Mouse (Mus musculus) cerebellum, adult 11-12 months (tissue): ENCODE measurements around the gene Gbf1.
"Not testable (repeated sequence)": the region's sequence is repeated elsewhere in the genome, so short reads cannot be mapped to it uniquely, and the experiment has no call there.

Experiments used
- DNase-seq: peaks from one replicate; pipeline ENCODE4 v3.0.0; 2022

Gbf1 gene

DNA sequence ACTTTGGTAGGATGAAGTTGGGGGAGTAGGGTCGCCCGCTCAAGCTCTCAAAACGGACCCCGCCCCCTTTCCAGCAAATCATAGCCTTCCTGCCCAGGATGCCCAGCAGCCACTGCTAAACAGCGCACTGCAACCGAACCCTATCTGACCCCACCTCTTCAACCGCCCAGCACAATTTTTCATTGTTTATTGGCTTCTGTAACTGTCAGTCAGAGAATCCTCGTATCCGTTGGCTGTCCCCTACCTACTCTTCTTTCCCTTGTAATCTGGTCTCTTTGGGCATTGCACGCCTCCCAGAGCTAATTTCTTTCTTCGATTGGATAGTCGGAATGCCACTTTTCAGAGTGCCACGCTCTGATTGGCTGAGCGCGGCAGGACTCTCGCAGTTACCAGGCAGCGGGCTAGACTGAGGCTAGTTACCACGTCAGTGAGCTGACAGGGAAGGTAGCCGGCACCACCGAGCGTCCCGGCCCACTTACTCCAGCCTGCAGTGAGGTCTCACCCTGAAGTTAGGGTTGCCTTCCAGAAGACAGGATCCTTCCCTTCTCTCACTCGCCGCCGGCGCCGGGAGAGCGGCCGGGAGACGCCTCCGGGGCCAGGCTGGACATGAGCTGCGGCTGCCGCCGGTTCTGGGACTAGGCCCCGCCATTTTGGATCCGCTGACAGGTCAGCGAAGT lies at the start of gene Gbf1:
Gbf1 (plus strand) TSS at position 383 of the 677 bp plus-strand sequence.
- DNase-seq = peak; percentile 97

GRCm38 (mm10) chr19:46103437-46104186 lies 48.7 kb upstream of the Gbf1 start:
- DNase-seq = no peak

GRCm38 (mm10) chr19:46104187-46104557 lies 48.1 kb upstream of the Gbf1 start:
- no peak for DNase-seq

GRCm38 (mm10) chr19:46110214-46110613 lies 42.1 kb upstream of the Gbf1 start:
- DNase-seq = no peak

- no peak for DNase-seq
Measured at GRCm38 (mm10) chr19:46110781-46111180, 41.5 kb upstream of the Gbf1 start.

DNA sequence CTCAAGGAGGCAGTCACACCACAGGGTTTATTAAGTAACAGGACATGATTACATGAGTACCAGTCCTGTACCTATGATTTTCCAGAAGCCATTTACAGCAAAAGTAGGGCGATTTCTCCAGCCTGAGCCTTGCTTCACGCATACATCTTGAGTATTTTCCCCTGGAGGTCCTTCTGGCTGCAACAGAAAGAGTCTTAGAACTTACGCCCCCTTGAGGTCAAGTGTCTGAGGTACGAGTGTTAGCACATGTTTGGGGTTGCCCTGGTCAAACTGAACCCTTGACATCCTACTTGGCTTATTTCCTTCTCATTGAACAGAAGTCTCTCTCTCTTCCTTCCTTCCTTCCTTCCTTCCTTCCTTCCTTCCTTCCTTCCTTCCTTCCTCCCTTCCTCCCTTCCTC lies 37.7 kb upstream of the Gbf1 start:
- no peak for DNase-seq

GRCm38 (mm10) chr19:46119458-46119857 lies 32.9 kb upstream of the Gbf1 start:
- DNase-seq = no peak

- no peak for DNase-seq
Measured at GRCm38 (mm10) chr19:46120872-46121271, 31.4 kb upstream of the Gbf1 start.

DNA sequence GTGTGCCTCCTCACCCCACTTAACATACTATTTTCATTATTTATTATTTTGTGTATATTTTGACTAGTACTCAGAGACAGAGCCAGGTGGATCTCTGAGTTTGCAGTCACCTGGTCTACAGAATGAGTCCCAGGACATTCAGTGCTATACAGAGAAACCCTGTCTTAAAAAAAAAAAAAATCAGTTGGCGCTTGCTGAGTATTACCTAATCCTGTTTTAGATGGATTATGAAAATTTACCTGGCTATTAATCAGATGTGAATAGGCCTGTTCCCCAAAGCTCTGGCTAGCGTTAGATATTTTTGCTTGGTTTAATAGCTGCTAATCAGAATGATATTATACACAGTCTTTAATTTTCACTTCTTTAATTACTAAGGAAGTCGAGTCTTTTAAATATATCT lies 28.4 kb upstream of the Gbf1 start:
- no peak for DNase-seq

DNA sequence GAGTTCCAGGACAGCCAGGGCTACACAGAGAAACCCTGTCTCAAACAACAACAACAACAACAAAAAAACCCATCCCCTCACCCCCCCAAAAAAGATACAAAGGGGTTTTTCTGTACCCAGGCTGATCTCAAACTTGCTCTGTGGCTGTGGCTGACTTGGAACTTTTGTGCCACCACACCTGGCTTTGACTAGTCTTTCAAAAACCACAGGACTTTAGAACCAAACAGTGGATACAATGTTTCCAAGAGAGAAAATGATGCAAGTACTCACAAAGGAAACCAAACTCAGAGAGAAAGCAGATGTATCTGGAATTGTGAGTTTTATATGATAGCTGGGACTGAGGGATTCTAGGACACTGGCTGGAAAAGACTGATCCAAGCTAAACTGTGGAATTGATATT lies 27.7 kb upstream of the Gbf1 start:
- DNase-seq = no peak

- DNase-seq = no peak
Measured at GRCm38 (mm10) chr19:46126301-46126700, 26.0 kb upstream of the Gbf1 start.

GRCm38 (mm10) chr19:46129737-46130136 lies 22.6 kb upstream of the Gbf1 start:
- not testable (repeated sequence) for DNase-seq

GRCm38 (mm10) chr19:46131283-46131682 lies 21.0 kb upstream of the Gbf1 start:
- no peak for DNase-seq

DNA sequence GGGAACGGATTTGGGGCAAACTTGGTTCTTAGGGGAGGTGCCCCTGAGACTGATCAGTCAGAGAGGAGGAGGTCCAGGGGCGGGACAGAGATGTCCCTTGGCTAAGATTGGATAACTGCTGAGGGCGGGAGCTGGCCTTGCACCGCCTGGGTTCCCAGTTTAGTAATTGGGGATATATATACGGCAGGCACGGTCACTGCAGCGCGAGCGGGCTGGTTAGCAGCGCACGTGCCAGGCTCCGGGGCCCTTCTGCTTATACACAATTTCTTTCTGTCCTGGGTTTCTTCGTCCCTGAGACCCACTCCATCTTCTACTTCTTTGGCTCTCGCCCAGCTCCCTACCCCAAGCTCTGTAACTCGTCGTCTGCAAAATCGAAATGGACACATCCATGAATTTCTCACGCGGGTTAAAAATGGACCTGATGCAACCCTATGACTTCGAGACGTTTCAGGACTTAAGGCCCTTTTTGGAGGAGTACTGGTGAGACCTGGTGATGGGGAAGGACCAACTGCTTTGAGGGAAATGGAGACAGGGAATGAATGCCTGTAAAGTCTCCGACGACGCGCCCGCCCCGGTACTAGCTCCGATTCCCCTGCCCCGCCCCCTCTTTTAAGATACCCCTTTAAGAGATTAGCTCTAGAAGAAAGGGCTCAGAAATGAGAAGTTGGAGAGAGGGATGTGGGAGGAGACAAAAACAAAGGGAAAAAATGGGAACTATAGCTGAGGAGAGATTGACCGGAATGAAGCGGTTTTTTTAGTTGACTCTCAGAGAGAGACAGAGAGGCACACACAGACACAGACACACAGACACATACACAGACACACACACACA lies 20.4 kb upstream of the Gbf1 start, which contains the start of gene Elovl3:
Elovl3 (plus strand) TSS at position 204 of the 832 bp plus-strand sequence.
- DNase-seq = no peak

GRCm38 (mm10) chr19:46132577-46132976 lies 19.7 kb upstream of the Gbf1 start:
- DNase-seq = no peak

DNA sequence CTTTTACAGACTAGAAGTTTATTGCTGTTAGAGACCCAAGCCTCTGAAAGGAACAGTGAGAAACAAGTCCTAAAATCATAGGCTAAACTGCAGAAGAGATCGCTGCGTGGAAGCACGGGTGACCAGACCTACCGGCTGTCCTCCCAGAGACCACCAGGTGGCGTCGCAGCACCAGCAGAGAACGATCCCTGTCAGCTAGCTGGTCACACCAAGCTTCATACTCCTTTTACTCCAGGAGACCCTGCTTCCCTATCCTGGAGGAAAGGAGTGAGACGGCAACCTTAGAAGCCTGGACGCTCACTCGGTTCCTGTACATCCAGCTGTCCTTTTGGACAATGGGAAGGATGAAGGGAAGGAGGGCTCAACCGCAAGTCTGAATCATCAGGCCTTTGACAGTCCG lies 17.0 kb upstream of the Gbf1 start:
- peak; percentile 78 for DNase-seq

GRCm38 (mm10) chr19:46135789-46136638 lies 16.3 kb upstream of the Gbf1 start:
- DNase-seq = peak; percentile 41

DNA sequence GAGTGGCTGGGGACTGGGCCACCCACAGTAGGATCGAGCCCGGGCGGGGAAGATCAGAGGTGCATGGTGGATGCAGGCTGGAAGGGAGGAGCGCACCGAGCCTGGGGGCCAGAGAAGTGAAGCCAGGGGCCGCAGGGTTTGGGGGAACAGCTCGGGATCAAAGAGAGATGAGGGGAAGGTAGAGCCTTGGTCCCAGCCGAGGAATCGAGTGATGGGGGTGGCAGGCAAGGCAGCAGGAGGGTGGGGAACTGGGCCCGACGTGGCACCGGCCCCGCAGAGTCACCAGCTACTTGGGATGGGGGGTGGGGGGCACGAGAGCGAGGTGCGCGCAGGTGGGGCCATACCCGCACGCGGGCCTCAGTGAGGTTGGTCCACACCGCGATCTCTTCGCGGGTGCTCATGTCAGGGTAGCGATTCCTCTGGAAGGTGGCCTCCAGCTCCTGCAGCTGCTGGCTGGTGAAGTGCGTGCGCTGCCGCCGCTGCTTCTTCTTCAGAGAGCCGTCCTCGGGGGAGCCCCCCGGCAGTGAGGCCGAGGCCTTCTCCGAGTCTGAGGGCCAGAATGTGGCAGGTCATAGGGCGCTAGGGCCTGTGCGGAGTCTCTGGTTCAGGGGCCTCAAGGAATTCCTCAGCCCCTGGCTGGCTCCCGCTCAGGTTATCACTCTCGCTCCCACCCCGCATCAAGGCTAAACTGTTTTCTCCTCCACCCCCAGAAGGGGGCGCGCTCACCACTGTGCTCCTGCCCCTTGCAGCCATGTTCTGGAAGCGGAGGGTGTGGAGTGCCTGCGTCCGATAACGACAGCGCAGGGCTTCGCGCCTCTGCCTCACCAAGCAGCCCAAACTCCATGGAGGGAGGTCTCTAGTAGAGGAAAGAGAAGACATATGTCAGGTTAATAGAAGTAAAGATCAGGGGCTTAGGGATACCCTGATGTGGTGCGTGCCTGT lies 15.4 kb upstream of the Gbf1 start:
- DNase-seq = no peak

- no peak for DNase-seq
Measured at GRCm38 (mm10) chr19:46140324-46140723, 12.0 kb upstream of the Gbf1 start.

DNA sequence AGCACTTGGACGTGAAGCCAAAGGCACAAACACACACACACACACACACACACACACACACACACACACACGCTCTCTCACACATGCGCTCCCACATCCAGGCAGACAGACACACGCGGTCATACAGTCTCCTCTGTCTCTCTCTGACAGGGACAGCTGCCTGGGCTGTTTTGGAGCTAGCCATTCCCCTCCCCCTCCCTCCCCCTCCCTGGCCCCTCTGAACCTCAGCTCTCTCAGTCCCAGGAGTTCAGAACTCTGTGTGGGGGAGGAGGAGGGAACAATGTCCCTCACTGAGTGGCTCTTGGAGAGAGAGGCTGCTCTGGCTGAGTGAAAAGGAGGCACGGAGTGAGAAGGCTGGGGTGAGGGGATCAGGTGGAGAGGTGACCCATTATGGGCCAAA lies 11.2 kb upstream of the Gbf1 start:
- no peak for DNase-seq
